In the genomic region with DNA sequence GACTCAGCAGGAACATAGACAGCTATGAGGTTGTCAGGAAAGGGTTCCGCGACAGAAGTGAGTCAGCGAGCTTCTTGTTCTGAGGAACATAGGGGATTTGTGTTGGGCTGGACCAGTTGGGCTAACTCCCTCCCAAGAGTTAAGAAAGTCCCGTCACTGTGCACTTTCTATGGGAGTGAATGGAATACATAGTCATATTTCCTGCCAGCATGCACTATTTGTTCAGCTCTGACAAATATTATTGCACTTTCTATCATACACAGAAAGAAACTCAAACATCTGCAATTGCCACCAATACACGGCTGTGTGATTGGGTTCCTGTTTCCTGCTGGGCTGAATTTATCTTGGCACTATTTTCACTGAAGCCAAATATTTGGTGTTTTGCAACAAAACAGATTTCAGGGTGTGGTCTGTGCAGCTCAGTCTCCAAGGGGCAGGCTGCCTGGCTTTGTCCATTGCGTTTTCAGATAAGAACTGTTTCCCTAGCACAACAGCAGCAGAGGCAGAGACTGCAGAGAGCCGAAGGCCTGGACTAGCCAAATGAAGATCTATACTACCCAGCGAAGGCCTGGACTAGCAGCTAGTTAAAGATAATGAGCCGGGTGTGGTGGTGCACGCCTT, we compare ENCODE assay signal across 10 mouse cellular contexts. TPM values are rescaled to one million over a fixed set of nuclear protein-coding genes. Genes with fewer than 3 reads are reported as not detected.
DNase-seq lines count a peak whose midpoint lies in the region; ATAC-seq and TF ChIP-seq lines count a peak whose summit lies in the region.
"Had no signal": no experiment of that assay in that cellular context is flagged by ENCODE, and none has a peak within 500 bp of the region (broad histone marks: within the 10 kb centered on the region; RNA-seq: fewer than 3 reads in every experiment).

No protein-coding gene starts in this region.

- TF ChIP-seq EP300 in liver, postnatal 0 days (IDR thresholded peaks at IDR 0.05; ENCODE audit: low read depth) = no peak

- H3K4me1 ChIP-seq in heart, embryonic 13.5 days = no peaks in the 10 kb centered on the region
- H3K4me1 ChIP-seq in liver, postnatal 0 days (ENCODE audit: insufficient read depth) = no peaks in the 10 kb centered on the region; the same call in 1 of the 2 replicates

- peak overlapping the region; percentile 33; the same call in 1 of the 2 replicates for H3K27ac ChIP-seq in heart, embryonic 13.5 days (replicated peaks)
- peak overlapping the region; percentile 26 for H3K27ac ChIP-seq in liver, postnatal 0 days (ENCODE audit: low read depth)
- H3K27ac ChIP-seq: layer of hippocampus, adult 2 months had no signal

- WGBS in heart, embryonic 13.5 days = 61% methylated on average over 10 of the region's 10 CpGs
- 45% methylated on average over 10 of the region's 10 CpGs for WGBS in liver, postnatal 0 days (ENCODE audit: insufficient replicate concordance)

- no peaks in the 10 kb centered on the region for H3K9me3 ChIP-seq in heart, embryonic 13.5 days
- peaks cover 5% of the 10 kb centered on the region for H3K9me3 ChIP-seq in liver, postnatal 0 days (ENCODE audit: low read length)

- H3K27me3 ChIP-seq in heart, embryonic 13.5 days (replicated peaks) = peaks cover 11% of the 10 kb centered on the region; the same call in 1 of the 2 replicates
- no peaks in the 10 kb centered on the region for H3K27me3 ChIP-seq in liver, postnatal 0 days (ENCODE audit: insufficient read depth, low read length)

- no peak for ATAC-seq in heart, embryonic 13.5 days (ENCODE audit: extremely low read depth, insufficient number of reproducible peaks, low FRiP score, low TSS enrichment)
- ATAC-seq in liver, postnatal 0 days = peak; percentile 91
- ATAC-seq: activated CD4-positive, CD25-positive, alpha-beta regulatory T cell, adult 4 months had no signal

- TF ChIP-seq CTCF in liver, postnatal 0 days (IDR thresholded peaks at IDR 0.05; ENCODE audit: low read depth) = no peak

- H3K9ac ChIP-seq in heart, embryonic 13.5 days = no peak overlapping the region
- no peak overlapping the region for H3K9ac ChIP-seq in liver, postnatal 0 days (replicated peaks)

- DNase-seq in urinary bladder, postnatal 36 days (ENCODE audit: low spot score in 2 of 2) = peak; percentile 23 to 43
- no peak for DNase-seq in urinary bladder, postnatal 10 days (ENCODE audit: low spot score)
- peak; percentile 20 for DNase-seq in liver, postnatal 0 days
- no peak for DNase-seq in thymus, postnatal 4 days
- no peak for DNase-seq in frontal cortex, postnatal 14 days (ENCODE audit: low spot score in 2 of 2)
- no peak for DNase-seq in neural tube, embryonic 10.5 days (ENCODE audit: extremely low spot score, low spot score)

- H3K4me3 ChIP-seq in heart, embryonic 13.5 days = no peak overlapping the region
- no peak overlapping the region for H3K4me3 ChIP-seq in liver, postnatal 0 days (ENCODE audit: low read depth, low read length)
- H3K4me3 ChIP-seq: layer of hippocampus, adult 2 months; megakaryocyte, embryonic 14.5 days had no signal

- no peak overlapping the region for H3K4me2 ChIP-seq in heart, embryonic 13.5 days
- H3K4me2 ChIP-seq in liver, postnatal 0 days (ENCODE audit: low read depth, low read length) = 0 out of 2 replicates have a peak overlapping the region, but pooled peaks have one; percentile 7

- no peaks in the 10 kb centered on the region for H3K36me3 ChIP-seq in heart, embryonic 13.5 days
- H3K36me3 ChIP-seq in liver, postnatal 0 days (replicated peaks; ENCODE audit: insufficient read depth, low read length) = no peaks in the 10 kb centered on the region

RNA-seq across cellular contexts. Expression of gene Mia3, which starts 9.1 kb away (rescaled TPM):
- polyA plus RNA-seq in heart, embryonic 13.5 days (2015; fragmentation: Nextera tagmentation; extraction: Ambion mirVana) = 57.9 and 60.5 TPM in 2 replicates
- polyA plus RNA-seq in liver, postnatal 0 days (2015; fragmentation: Nextera tagmentation; extraction: Ambion mirVana) = 28.2 and 30.0 TPM in 2 replicates

RNA-seq across cellular contexts. Expression of gene Taf1a, which starts 10.3 kb away (rescaled TPM):
- polyA plus RNA-seq in heart, embryonic 13.5 days (2015; fragmentation: Nextera tagmentation; extraction: Ambion mirVana) = 13.5 and 13.8 TPM in 2 replicates
- polyA plus RNA-seq in liver, postnatal 0 days (2015; fragmentation: Nextera tagmentation; extraction: Ambion mirVana) = 3.7 and 4.3 TPM in 2 replicates

RNA-seq across cellular contexts. Expression of gene Hhipl2, which starts 39.6 kb away (rescaled TPM):
- polyA plus RNA-seq in heart, embryonic 13.5 days (2015; fragmentation: Nextera tagmentation; extraction: Ambion mirVana) = 0.11 TPM in 1 of 2 replicates, not detected in the other
- polyA plus RNA-seq in liver, postnatal 0 days (2015; fragmentation: Nextera tagmentation; extraction: Ambion mirVana) = not detected in 2 replicates
- polyA plus RNA-seq: activated CD4-positive, CD25-positive, alpha-beta regulatory T cell, adult 4 months had no signal

Comparison
In these comparisons a context has a peak if more than half of its experiments do, and no peak if none do; other contexts are left out.
1. DNase-seq: peak in urinary bladder, postnatal 36 days (2 of 2) and liver, postnatal 0 days (single experiment); none in urinary bladder, postnatal 10 days (single experiment), thymus, postnatal 4 days (single experiment), frontal cortex, postnatal 14 days (0 of 2) and neural tube, embryonic 10.5 days (single experiment).